Mouse (Mus musculus) large intestine, adult 2 months (tissue): ENCODE measurements around the gene Spop. TPM values are rescaled to one million over a fixed set of nuclear protein-coding genes. Genes with fewer than 3 reads are reported as not detected.
"Not testable (repeated sequence)": the region's sequence is repeated elsewhere in the genome, so short reads cannot be mapped to it uniquely, and the experiment has no call there.

Experiments used
- DNase-seq: peaks from one replicate; pipeline ENCODE4 v3.0.0-alpha.2; 2012; ENCODE audit warnings: low read depth, low spot score
- WGBS: fragments of 180-500 bp; shearing (Covaris S2); methylation state at CpG from one replicate; pipeline ENCODE4 v1.1.7; 2018; 5-methylcytosine and 5-hydroxymethylcytosine counted together
- polyA plus RNA-seq: library from polyadenylated mRNA; depleted of rRNA; stranded (reverse); fragments of >200 nt; gene quantifications from 2 replicates; pipeline ENCODE4 v1.2.3, GENCODE M21; 2012

Spop gene
- polyA plus RNA-seq, 1 experiment: 28.2 TPM

GRCm38 (mm10) chr11:95389006-95389405 lies 24.9 kb upstream of the Spop start:
- 42% methylated on average over 3 of the region's 3 CpGs for WGBS

GRCm38 (mm10) chr11:95390420-95390819 lies 23.5 kb upstream of the Spop start:
- 89% methylated on average over 6 of the region's 6 CpGs for WGBS
- no peak for DNase-seq

More at GRCm38 (mm10) chr11:95389006-95389405, 24.9 kb upstream of the Spop start:
- no peak for DNase-seq

DNA sequence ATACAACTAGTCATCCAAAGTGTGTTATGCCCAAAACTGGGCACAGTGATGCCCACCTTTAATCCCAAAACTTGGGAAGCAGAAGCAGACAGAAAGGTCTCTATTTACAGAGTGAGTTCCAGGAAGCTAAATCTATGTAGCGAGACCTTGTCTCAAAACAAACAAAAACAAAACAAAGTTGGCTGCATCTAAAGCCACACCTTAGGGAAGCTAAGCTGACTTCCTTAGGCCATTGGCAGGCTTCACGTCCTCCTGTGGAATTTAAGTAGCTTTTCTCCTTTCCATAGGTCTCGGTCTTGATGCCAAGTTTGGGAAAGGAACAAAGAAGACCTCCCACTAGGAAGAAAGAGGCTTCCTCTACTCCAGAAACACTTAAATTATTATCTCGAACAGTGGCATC lies 22.7 kb upstream of the Spop start:
- DNase-seq: no peak
- 70% methylated on average over 4 of the region's 4 CpGs for WGBS

- WGBS: 71% methylated on average over 5 of the region's 5 CpGs
Measured at GRCm38 (mm10) chr11:95391743-95392142, 22.1 kb upstream of the Spop start.

DNA sequence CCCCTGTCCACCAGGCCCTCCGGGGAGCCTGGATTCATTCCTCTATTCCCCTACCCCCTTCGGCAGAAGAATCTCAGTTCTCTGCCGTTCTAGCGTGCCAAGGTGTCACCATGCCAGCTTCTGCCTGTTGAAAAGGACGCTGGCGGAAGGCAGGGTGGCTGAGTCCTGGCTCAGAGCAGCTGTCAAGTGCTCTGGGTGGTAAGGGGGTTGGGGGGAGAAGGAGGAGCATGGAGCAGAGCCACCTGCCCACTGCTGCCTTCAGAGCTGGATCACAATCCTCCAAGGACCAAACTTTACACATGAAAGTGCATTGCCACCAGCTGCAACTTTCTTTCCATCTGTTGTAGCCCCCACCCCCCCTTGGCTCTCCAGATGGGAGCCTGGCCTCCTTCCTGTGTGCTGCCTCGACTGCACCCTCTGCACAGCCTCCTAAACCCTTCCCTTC lies 21.6 kb upstream of the Spop start:
- 63% methylated on average over 7 of the region's 7 CpGs for WGBS

More at GRCm38 (mm10) chr11:95391743-95392142, 22.1 kb upstream of the Spop start:
- DNase-seq: no peak

GRCm38 (mm10) chr11:95392708-95393499 lies 21.0 kb upstream of the Spop start:
- DNase-seq: no peak
- WGBS: 74% methylated on average over 11 of the region's 11 CpGs

More for the DNA sequence above, 21.6 kb upstream of the Spop start:
- no peak for DNase-seq

- WGBS: 50% methylated on average over 5 of the region's 5 CpGs
- no peak for DNase-seq
Measured at GRCm38 (mm10) chr11:95393500-95393816, 20.4 kb upstream of the Spop start.

DNA sequence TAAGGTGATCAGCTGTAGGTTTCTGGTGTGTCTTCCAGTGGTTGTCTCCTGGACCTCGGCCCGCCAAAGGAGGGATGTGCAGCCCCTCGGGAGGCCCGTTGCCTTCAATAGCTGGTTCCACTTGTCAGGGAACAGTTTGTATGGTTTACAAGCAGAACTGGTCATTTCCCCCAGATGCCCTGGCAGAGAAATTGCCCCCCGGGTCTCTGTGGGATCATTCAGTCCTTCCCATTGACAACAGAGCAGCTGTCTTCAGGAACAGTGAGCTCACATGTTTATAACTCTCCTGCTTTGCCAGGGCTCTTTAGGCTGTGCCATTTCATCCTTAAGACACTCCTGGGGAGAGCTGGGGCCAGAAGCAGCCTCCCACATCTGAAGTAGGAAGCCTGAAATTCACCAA lies 19.8 kb upstream of the Spop start:
- 32% methylated on average over 5 of the region's 5 CpGs for WGBS
- no peak for DNase-seq

- no peak for DNase-seq
- 58% methylated on average over 1 of the region's 1 CpGs for WGBS
Measured at GRCm38 (mm10) chr11:95396548-95396947, 17.3 kb upstream of the Spop start.

DNA sequence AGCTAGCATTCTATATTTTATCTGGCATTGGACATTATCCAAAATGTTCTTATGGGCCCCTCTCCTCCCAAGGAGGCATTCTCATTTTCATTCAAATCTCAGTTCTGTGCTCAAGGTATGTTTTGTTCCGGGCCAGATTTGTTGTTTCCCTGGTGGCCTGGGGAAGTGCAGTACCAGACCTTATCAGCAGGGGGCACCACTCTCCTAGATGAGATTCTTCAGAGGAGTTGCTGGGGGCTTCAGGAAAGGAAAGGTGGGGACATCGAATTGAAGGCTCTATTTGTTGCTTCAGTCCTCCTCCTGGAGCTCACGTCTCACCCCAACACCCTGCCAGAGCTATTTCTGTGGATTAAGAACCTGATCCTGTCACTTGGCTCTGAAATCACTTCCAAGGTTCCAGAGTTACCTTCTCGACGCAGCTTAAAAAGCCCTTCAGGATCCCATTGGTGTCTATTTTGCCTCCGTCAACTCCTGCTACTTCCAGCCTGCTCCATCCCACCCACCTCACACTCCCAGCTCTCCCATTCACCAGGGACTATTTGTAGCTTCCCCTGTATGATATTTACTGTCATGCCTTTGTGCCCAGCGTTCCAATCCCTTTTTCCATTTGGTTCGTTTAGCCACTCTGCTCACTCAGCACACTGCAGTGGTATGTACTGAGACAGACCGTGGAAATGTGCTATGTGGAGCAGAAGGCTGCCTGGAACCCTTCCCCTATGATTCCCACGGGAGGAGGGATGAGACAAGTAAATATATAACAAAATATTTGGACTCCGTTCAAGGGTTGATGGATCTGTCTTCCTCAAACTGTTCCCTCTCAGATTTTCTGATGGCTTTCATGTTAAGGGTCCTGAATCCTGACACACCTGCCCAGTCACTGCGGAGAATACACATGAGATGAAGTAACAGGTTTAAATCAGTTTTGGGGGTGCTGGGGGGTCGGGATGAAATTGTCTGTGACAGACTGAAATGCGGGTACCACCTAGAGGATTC lies 15.7 kb upstream of the Spop start:
- no peak for DNase-seq
- 46% methylated on average over 14 of the region's 14 CpGs for WGBS

- WGBS: 71% methylated on average over 13 of the region's 13 CpGs
Measured at GRCm38 (mm10) chr11:95399520-95400020, 14.3 kb upstream of the Spop start.

GRCm38 (mm10) chr11:95401568-95401967 lies 12.3 kb upstream of the Spop start:
- DNase-seq: no peak
- WGBS: 81% methylated on average over 5 of the region's 5 CpGs

More at GRCm38 (mm10) chr11:95399520-95400020, 14.3 kb upstream of the Spop start:
- no peak for DNase-seq

DNA sequence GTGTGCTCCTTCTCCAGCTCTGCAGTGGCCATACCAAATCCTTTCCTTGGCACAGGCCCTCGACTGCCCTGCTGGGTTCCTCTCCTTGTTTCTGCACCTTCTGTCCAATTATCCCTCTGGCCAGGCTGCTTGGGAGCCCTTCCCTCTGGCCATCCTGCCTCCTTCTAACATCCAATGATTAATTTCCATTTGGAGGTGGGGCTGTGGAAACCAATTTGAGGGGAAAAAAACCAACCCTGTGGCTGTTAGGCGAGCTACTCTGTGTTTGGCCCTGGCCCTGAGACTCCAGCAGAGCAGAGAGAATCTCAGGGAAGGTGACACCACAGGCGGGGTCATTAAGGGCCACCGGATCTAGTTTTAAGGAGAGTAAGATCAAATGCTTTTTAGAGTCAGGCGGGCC lies 11.7 kb upstream of the Spop start:
- 44% methylated on average over 5 of the region's 5 CpGs for WGBS
- DNase-seq: no peak

DNA sequence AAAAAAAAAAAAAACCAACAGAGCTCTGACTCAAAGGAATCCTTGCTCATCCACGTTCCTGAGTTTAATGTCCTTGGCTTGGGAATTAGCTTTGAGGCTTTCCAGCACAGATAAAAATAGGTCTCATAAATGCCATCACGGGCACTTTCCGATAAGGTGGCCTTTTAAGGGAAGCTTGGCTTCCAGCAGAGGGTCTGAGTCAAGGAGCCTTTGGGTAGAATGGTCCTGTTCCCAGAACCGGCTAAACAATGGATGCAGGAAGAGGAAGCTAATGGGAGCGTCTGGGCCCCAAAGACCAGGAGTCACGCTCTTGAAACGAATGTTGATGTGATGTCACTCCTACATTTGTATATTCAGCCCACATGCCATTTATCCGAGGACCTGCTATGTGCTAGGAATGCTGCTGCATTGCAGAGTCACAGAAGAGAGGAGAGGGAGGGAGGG lies 11.2 kb upstream of the Spop start:
- DNase-seq: no peak
- WGBS: 34% methylated on average over 8 of the region's 8 CpGs

GRCm38 (mm10) chr11:95403382-95404340 lies 10.2 kb upstream of the Spop start:
- DNase-seq: no peak
- WGBS: 60% methylated on average over 16 of the region's 16 CpGs

DNA sequence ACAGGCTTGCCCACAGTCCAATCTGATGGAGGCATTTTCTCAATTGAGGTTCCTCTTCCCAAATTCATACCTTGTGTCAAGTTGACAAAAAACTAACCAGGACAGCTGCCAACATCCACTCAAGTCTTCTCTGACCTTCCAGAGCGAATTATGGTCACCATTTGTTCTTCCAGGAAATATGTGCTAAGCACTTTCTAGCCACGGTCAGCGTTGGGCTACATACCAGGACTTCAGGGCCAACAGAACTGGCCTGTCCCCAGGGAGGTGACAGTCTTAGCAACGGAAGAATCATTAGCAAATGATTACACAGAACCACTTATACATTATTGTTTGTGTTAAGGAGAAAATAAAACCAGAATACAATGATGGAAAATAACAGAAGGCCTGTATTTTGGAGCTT lies 8.1 kb upstream of the Spop start:
- DNase-seq: no peak
- 57% methylated on average over 4 of the region's 4 CpGs for WGBS

DNA sequence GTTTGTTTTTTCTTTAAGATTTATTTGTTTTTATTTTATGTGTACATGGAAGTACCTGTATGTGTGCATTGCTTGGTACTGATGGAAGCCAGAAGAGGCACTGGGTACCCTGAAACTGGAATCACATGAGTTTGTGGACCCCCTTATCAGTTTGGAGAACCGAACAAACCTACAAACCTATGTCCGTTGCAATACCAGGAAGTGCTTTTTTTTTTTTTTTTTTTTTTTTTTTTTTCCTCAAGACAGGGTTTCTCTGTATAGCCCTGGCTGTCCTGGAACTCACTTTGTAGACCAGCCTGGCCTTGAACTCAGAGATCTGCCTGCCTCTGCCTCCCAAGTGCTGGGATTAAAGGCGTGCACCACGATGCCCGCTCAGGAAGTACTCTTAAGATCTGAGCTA lies 7.5 kb upstream of the Spop start:
- WGBS: 78% methylated on average over 5 of the region's 5 CpGs
- DNase-seq: not testable (repeated sequence)

GRCm38 (mm10) chr11:95409450-95410112 lies 4.3 kb upstream of the Spop start:
- WGBS: 56% methylated on average over 10 of the region's 10 CpGs
- no peak for DNase-seq
